Mouse (Mus musculus) stomach, embryonic 14.5 days (tissue): ENCODE measurements around the gene Ube2l3. TPM values are rescaled to one million over a fixed set of nuclear protein-coding genes. Genes with fewer than 3 reads are reported as not detected.

ENCODE experiments used
- ATAC-seq: fragments of 200-750 bp; cut with Nextera tagmentation; 2 replicates; pipeline ENCODE4 v1.8.0; 2017; ENCODE audit warnings: low read depth, moderate TSS enrichment; ENCODE audit not compliant: insufficient number of reproducible peaks, insufficient read depth, low FRiP score
- H3K27ac ChIP-seq: fragments of 300-500 bp; sonication (generic); 2 replicates; pipeline ENCODE4 v1.5.1; 2014; ENCODE audit warnings: mild to moderate bottlenecking, low read length, moderate library complexity, mixed read lengths
- H3K27me3 ChIP-seq: fragments of 300-500 bp; sonication (generic); 2 replicates; pipeline ENCODE4 v1.6.1; 2014; ENCODE audit warnings: low read length, control low read depth, mixed read lengths; ENCODE audit not compliant: control insufficient read depth, insufficient read depth
- H3K36me3 ChIP-seq: fragments of 300-500 bp; sonication (generic); 2 replicates; pipeline ENCODE4 v1.6.1; 2014; ENCODE audit warnings: mild to moderate bottlenecking, control low read depth, low read length, moderate library complexity, mixed read lengths; ENCODE audit not compliant: control insufficient read depth, insufficient read depth
- H3K4me1 ChIP-seq: fragments of 300-500 bp; sonication (generic); 2 replicates; pipeline ENCODE4 v1.6.1; 2014; ENCODE audit warnings: low read length, control low read depth, mixed read lengths; ENCODE audit not compliant: control insufficient read depth, insufficient read depth
- H3K4me2 ChIP-seq: fragments of 300-500 bp; sonication (generic); replicated peaks from 2 replicates; pipeline ENCODE4 v1.6.1; 2014; ENCODE audit warnings: low read depth, low read length, control low read depth
- H3K4me3 ChIP-seq: fragments of 300-500 bp; sonication (generic); 2 replicates; pipeline ENCODE4 v1.5.1; 2014; ENCODE audit warnings: low read depth, low read length, control low read depth
- H3K9ac ChIP-seq: fragments of 300-500 bp; sonication (generic); replicated peaks from 2 replicates; pipeline ENCODE4 v1.6.1; 2014; ENCODE audit warnings: low read depth, mild to moderate bottlenecking, control low read depth, low read length, moderate library complexity, mixed read lengths
- H3K9me3 ChIP-seq: fragments of 300-500 bp; sonication (generic); 2 replicates; pipeline ENCODE4 v1.6.1; 2016; ENCODE audit warnings: low read depth, low read length, control low read depth; ENCODE audit not compliant: control insufficient read depth
- WGBS: fragments of 180-500 bp; shearing (Covaris S2); extraction: QIAGEN DNeasy Blood & Tissue Kit; methylation state at CpG from one replicate; pipeline ENCODE4 v1.1.7; 2014; 5-methylcytosine and 5-hydroxymethylcytosine counted together
- polyA plus RNA-seq: library from polyadenylated mRNA; unstranded; fragments of >200 nt; fragmentation: Nextera tagmentation; extraction: Ambion mirVana; gene quantifications from 2 replicates; pipeline ENCODE4 v1.2.1, GENCODE M21; 2014

Gene Ube2l3
- polyA plus RNA-seq, 1 experiment from 2014 or later = 325 TPM

GRCm38 (mm10) chr16:17220127-17220733 is 17.8 kb upstream of the Ube2l3 start:
- WGBS = 21% methylated on average over 7 of the region's 7 CpGs
- no peak for ATAC-seq
- peak overlapping the region; percentile 35; the same call in 1 of the 2 replicates for H3K27ac ChIP-seq

DNA sequence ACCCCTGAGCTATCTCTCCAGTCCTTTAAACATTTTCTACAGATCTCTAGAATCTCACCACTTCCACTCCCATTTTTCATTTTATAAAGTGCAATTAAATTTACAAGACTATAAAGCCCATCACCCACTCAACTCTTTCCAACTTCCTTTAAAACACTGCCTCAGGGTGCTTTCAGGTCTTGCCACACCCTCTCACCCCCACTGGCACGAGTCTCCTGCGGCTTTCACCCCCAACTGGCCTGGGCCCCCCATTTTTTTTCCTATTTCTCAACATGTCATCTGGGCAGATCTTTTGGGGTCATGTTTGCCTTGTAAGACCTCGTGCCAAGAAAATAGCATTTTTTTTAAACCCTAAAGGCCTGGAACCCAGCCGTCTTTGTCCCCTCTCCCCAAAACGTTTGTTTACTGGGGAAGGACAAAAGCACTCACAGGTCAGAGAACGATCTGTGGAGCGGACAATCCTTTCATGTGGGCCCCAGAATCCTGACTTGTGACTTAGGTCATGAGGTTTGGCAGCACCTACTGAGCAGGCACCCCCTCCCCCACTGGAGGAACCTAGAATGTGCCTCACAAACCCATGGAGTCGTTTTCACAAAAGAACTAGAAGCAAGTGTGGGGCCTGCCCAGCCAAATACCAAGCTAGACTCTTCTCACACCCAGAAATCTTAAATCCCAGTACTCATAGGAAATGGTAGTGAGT is 14.6 kb upstream of the Ube2l3 start:
- H3K4me3 ChIP-seq = no peak overlapping the region
- H3K27me3 ChIP-seq = no peaks in the 10 kb centered on the region
- ATAC-seq = no peak
- no peak overlapping the region for H3K4me2 ChIP-seq
- no peaks in the 10 kb centered on the region for H3K36me3 ChIP-seq
- H3K27ac ChIP-seq = no peak overlapping the region
- 0 out of 2 replicates have a peak, but pooled peaks cover 4% of the 10 kb centered on the region for H3K4me1 ChIP-seq
- WGBS = 47% methylated on average over 8 of the region's 8 CpGs
- H3K9ac ChIP-seq = no peak overlapping the region
- no peaks in the 10 kb centered on the region for H3K9me3 ChIP-seq

More at GRCm38 (mm10) chr16:17220127-17220733, 17.8 kb upstream of the Ube2l3 start:
- H3K4me2 ChIP-seq = no peak overlapping the region
- H3K36me3 ChIP-seq = no peaks in the 10 kb centered on the region
- 0 out of 2 replicates have a peak, but pooled peaks cover 4% of the 10 kb centered on the region for H3K4me1 ChIP-seq
- no peak overlapping the region for H3K9ac ChIP-seq
- no peak overlapping the region for H3K4me3 ChIP-seq
- no peaks in the 10 kb centered on the region for H3K27me3 ChIP-seq
- no peaks in the 10 kb centered on the region for H3K9me3 ChIP-seq

DNA sequence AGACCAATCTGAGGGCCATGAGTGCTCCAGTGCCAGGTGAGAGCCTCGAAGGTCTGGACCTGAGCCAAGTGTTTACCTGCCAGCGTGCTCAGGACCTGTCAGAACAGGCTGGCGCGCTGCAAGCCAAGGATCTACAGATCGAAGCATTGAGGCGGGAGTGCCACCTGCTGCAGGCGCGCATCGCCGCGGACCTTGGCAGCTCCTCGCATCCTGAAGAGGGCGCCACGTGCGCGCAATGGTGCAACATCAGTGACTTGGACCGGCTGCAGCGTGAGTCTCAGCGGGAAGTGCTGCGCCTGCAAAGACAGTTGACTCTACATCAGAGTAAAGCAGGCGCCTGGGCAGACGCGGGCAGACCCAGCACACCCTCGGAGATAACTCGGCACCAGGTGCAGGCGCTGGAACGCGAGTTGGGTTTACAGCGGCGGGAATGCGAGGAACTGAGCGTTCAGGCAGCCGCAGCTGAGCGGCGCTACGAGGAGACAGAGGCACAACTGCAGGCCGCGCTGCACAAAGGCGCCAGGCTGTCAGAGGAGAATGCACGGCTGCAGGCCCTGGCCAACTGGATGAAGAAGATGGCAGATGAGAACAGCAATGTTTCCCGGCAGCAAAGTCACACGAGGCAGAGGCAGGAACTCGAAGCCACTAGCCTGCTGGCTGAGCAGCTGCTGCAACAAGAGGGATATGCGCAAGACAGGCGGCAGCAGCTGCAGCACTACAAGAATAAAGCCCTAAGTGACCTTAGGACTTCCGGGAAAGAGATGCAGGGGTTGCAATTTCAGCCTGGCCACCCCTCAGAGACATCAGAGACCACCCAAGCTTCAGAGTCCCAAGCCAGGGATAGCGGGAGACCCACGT is 7.8 kb upstream of the Ube2l3 start:
- Histone ChIP-seq H3K27me3 (0 out of 2 replicates have a peak, but pooled peaks cover 3% of the 10 kb centered on the region), H3K9me3 (no peaks in the 10 kb centered on the region), H3K4me2 (peak overlapping the region; percentile 100), H3K9ac (no peak overlapping the region), H3K4me1 (peaks cover 8% of the 10 kb centered on the region; the same call in 1 of the 2 replicates), H3K36me3 (no peaks in the 10 kb centered on the region), H3K4me3 (peak overlapping the region; percentile 57), H3K27ac (no peak overlapping the region)
- ATAC-seq = peak; percentile 75
- WGBS = 8% methylated on average over 48 of the region's 48 CpGs

DNA sequence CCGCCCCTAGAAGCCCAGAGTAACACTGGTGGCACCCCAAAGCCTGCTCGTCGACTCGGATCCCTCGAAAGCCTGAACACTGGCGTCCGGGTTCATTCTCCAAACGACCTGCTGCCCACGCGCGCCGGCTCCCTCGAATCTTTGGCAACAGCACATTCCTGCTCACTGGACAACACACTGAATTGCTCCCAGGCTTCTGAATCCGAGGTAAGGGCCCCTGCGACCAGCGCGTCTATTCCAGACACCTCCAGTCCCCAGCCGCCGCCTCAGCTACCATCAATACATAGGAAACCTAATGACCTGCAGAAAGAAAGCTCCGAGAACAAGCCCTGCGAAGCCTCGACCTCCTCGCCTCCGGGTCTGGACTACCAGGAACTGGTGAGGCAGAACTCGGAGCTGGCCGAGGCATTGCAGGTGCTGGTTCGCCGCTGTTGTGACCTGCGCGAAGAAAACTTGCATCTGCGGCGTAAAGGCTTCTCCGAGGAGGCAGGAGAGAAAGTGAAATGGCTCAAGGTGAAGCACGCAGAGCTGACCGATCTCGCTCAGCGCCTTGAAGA is 7.0 kb upstream of the Ube2l3 start:
- Histone ChIP-seq H3K4me1 (peaks cover 8% of the 10 kb centered on the region; the same call in 1 of the 2 replicates), H3K4me3 (peak overlapping the region; percentile 57), H3K9ac (no peak overlapping the region), H3K4me2 (peak overlapping the region; percentile 100), H3K27ac (no peak overlapping the region), H3K27me3 (0 out of 2 replicates have a peak, but pooled peaks cover 3% of the 10 kb centered on the region), H3K9me3 (no peaks in the 10 kb centered on the region), H3K36me3 (no peaks in the 10 kb centered on the region)
- WGBS = 1% methylated on average over 37 of the region's 37 CpGs
- ATAC-seq = peak; percentile 6

DNA sequence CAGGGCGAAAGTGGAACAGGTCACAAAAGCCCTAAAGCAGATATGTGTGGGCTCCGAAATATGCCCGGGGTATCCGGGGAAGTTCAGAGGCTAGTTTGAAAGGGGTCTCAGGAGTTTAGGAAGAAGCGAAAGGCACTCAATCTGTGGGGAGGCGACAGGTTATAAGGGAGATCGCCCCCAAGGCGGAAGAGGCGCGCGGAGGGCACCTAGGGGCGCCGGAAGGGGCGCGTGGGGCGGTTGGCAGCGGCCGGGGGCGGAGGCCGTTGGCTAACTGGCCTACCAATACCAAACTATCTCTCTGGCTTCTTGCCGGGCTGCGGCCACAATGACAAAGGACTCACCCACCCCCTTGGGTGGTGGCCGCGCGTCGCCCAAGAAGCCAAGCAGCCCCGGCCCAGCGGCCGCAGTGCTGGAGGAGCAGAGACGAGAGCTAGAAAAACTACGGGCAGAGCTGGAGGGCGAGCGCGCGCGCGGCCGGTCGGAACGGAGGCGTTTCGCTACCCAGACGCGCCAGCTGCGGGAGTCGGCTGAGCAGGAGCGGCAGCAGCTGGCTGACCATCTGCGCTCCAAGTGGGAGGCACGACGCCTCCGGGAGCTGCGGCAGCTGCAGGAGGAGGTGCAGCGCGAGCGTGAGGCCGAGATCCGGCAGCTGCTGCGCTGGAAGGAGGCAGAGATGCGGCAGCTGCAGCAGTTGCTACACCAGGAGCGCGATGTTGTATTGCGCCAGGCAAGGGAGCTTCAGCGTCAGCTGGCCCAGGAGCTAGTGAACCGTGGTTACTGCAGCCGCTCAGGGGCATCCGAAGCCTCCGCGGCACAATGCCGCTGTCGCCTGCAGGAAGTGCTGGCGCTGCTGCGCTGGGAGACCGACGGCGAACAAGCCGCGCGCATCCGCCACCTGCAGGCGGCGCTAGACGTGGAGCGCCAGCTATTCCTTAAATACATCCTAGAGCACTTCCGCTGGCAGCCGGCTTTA is 6.2 kb upstream of the Ube2l3 start, which contains the start of gene Rimbp3:
Gene Rimbp3, plus strand, starts transcription at position 215 of the 973 bp plus-strand sequence.
- Histone ChIP-seq H3K9ac (peak within 1 kb of the TSS; percentile 37), H3K27ac (peak within 1 kb of the TSS; percentile 44; the same call in 1 of the 2 replicates), H3K27me3 (0 out of 2 replicates have a peak, but pooled peaks cover 3% of the 10 kb centered on the region), H3K4me2 (peak within 1 kb of the TSS; percentile 100), H3K4me3 (peak within 1 kb of the TSS; percentile 57), H3K4me1 (peaks cover 8% of the 10 kb centered on the region; the same call in 1 of the 2 replicates), H3K9me3 (no peaks in the 10 kb centered on the region), H3K36me3 (no peaks in the 10 kb centered on the region)
- ATAC-seq = peak; percentile 60
- WGBS = under 1% methylated on average over 85 of the region's 85 CpGs

GRCm38 (mm10) chr16:17204990-17205389 is 2.5 kb upstream of the Ube2l3 start:
- Histone ChIP-seq H3K27ac (no peak overlapping the region), H3K4me1 (peaks cover 9% of the 10 kb centered on the region; the same call in 1 of the 2 replicates), H3K4me2 (no peak overlapping the region), H3K9me3 (no peaks in the 10 kb centered on the region), H3K4me3 (no peak overlapping the region), H3K9ac (no peak overlapping the region), H3K27me3 (0 out of 2 replicates have a peak, but pooled peaks cover 3% of the 10 kb centered on the region), H3K36me3 (no peaks in the 10 kb centered on the region)
- WGBS = 5% methylated on average over 6 of the region's 6 CpGs
- ATAC-seq = no peak

- 50% methylated on average over 2 of the region's 2 CpGs for WGBS
- H3K9me3 ChIP-seq = no peaks in the 10 kb centered on the region
- H3K36me3 ChIP-seq = peaks cover 6% of the 10 kb centered on the region; the same call in 1 of the 2 replicates
- ATAC-seq = peak; percentile 46; the same call in 1 of the 2 replicates
- H3K9ac ChIP-seq = no peak overlapping the region
- H3K4me2 ChIP-seq = no peak overlapping the region
- H3K27me3 ChIP-seq = no peaks in the 10 kb centered on the region
- peaks cover 14% of the 10 kb centered on the region; the same call in 1 of the 2 replicates for H3K4me1 ChIP-seq
- no peak overlapping the region for H3K4me3 ChIP-seq
- H3K27ac ChIP-seq = 0 out of 2 replicates have a peak overlapping the region, but pooled peaks have one; percentile 11
Measured at GRCm38 (mm10) chr16:17201977-17202376, 472 bp downstream of the Ube2l3 start.
